Mouse (Mus musculus): ENCODE measurements around the gene Efs. TPM values are rescaled to one million over a fixed set of nuclear protein-coding genes. Genes with fewer than 3 reads are reported as not detected.
"Not testable (repeated sequence)": the region's sequence is repeated elsewhere in the genome, so short reads cannot be mapped to it uniquely, and the experiment has no call there.

Gene Efs
- total RNA-seq (2015; ENCODE audit: low replicate concordance) (not detected in 2 replicates), total RNA-seq (2017; ENCODE audit: low replicate concordance) (not detected in 2 replicates)

GRCm38 (mm10) chr14:54925349-54926342 lies at the start of gene Efs:
Efs (minus strand) TSS chr14:54926126.
- ATAC-seq (replicated peaks; ENCODE audit: low FRiP score, poor library complexity, severe bottlenecking) = no peak

- no peak for ATAC-seq (replicated peaks; ENCODE audit: low FRiP score, poor library complexity, severe bottlenecking)
These were observed 48.3 kb upstream of the Efs start for GRCm38 (mm10) chr14:54974068-54974791.

- ATAC-seq (replicated peaks; ENCODE audit: low FRiP score, poor library complexity, severe bottlenecking) = not testable (repeated sequence)
These were observed 46.9 kb upstream of the Efs start for GRCm38 (mm10) chr14:54972786-54973185.

GRCm38 (mm10) chr14:54968344-54968743 lies 42.4 kb upstream of the Efs start:
- no peak for ATAC-seq (replicated peaks; ENCODE audit: low FRiP score, poor library complexity, severe bottlenecking)

- no peak for ATAC-seq (replicated peaks; ENCODE audit: low FRiP score, poor library complexity, severe bottlenecking)
These were observed 41.9 kb upstream of the Efs start for GRCm38 (mm10) chr14:54967874-54968273.

- ATAC-seq (replicated peaks; ENCODE audit: low FRiP score, poor library complexity, severe bottlenecking) = no peak
These were observed 40.5 kb upstream of the Efs start, which contains the start of gene Myh6 for GRCm38 (mm10) chr14:54966320-54966977. Myh6 (minus strand) TSS chr14:54966927.

- ATAC-seq (replicated peaks; ENCODE audit: low FRiP score, poor library complexity, severe bottlenecking) = no peak
These were observed 39.7 kb upstream of the Efs start for GRCm38 (mm10) chr14:54965631-54966030.

- ATAC-seq (replicated peaks; ENCODE audit: low FRiP score, poor library complexity, severe bottlenecking) = no peak
These were observed 39.1 kb upstream of the Efs start for GRCm38 (mm10) chr14:54965044-54965443.

GRCm38 (mm10) chr14:54963727-54964126 lies 37.8 kb upstream of the Efs start:
- no peak for ATAC-seq (replicated peaks; ENCODE audit: low FRiP score, poor library complexity, severe bottlenecking)

GRCm38 (mm10) chr14:54962714-54963113 lies 36.8 kb upstream of the Efs start:
- ATAC-seq (replicated peaks; ENCODE audit: low FRiP score, poor library complexity, severe bottlenecking) = no peak

GRCm38 (mm10) chr14:54961487-54961886 lies 35.6 kb upstream of the Efs start:
- no peak for ATAC-seq (replicated peaks; ENCODE audit: low FRiP score, poor library complexity, severe bottlenecking)

GRCm38 (mm10) chr14:54960769-54961168 lies 34.8 kb upstream of the Efs start:
- ATAC-seq (replicated peaks; ENCODE audit: low FRiP score, poor library complexity, severe bottlenecking) = no peak

GRCm38 (mm10) chr14:54959853-54960613 lies 34.1 kb upstream of the Efs start:
- 0 out of 2 replicates have a peak, but pooled peaks have one; percentile 33 for ATAC-seq (replicated peaks; ENCODE audit: low FRiP score, poor library complexity, severe bottlenecking)

- no peak for ATAC-seq (replicated peaks; ENCODE audit: low FRiP score, poor library complexity, severe bottlenecking)
These were observed 33.3 kb upstream of the Efs start for GRCm38 (mm10) chr14:54959197-54959596.

- no peak for ATAC-seq (replicated peaks; ENCODE audit: low FRiP score, poor library complexity, severe bottlenecking)
These were observed 32.6 kb upstream of the Efs start for GRCm38 (mm10) chr14:54958503-54958902.

- ATAC-seq (replicated peaks; ENCODE audit: low FRiP score, poor library complexity, severe bottlenecking) = no peak
These were observed 30.6 kb upstream of the Efs start for GRCm38 (mm10) chr14:54956533-54956932.

- ATAC-seq (replicated peaks; ENCODE audit: low FRiP score, poor library complexity, severe bottlenecking) = no peak
These were observed 29.6 kb upstream of the Efs start for GRCm38 (mm10) chr14:54955481-54955880.

- ATAC-seq (replicated peaks; ENCODE audit: low FRiP score, poor library complexity, severe bottlenecking) = no peak
These were observed 28.5 kb upstream of the Efs start for GRCm38 (mm10) chr14:54954474-54954873.

GRCm38 (mm10) chr14:54953664-54954206 lies 27.8 kb upstream of the Efs start:
- ATAC-seq (replicated peaks; ENCODE audit: low FRiP score, poor library complexity, severe bottlenecking) = no peak

All from erythroid progenitor cell, adult 5-6 weeks (primary cell).